Mouse (Mus musculus) bone marrow macrophage, adult 2 months (primary cell): Measurements from ENCODE around the gene Plaur.
"Not testable (repeated sequence)": the region's sequence is repeated elsewhere in the genome, so short reads cannot be mapped to it uniquely, and the experiment has no call there.

ENCODE experiments used
- CTCF ChIP-seq: IDR thresholded peaks from 2 replicates; pipeline ENCODE4 v1.5.1; 2012; ENCODE audit warnings: low read depth, mild to moderate bottlenecking, low read length, moderate library complexity
- POLR2A ChIP-seq: IDR thresholded peaks from 2 replicates; pipeline ENCODE4 v1.6.1; 2012; ENCODE audit warnings: mild to moderate bottlenecking, low read depth, low read length, borderline replicate concordance

- TF ChIP-seq POLR2A, CTCF: not testable (repeated sequence)
Observed at GRCm38 (mm10) chr7:24483291-24483690, 21.0 kb downstream of the Plaur start.
